Mouse (Mus musculus): ENCODE measurements around the gene Abi3.
"Not testable (repeated sequence)": the region's sequence is repeated elsewhere in the genome, so short reads cannot be mapped to it uniquely, and the experiment has no call there.

Abi3 gene

GRCm38 (mm10) chr11:95842074-95842681, at the start of gene Abi3:
Abi3 (minus strand) TSS chr11:95842476.
- DNase-seq (ENCODE audit: low spot score), result no peak

- DNase-seq (ENCODE audit: low spot score), result no peak
These were observed 48.3 kb upstream of the Abi3 start for GRCm38 (mm10) chr11:95890462-95891051.

GRCm38 (mm10) chr11:95879861-95880260, 37.6 kb upstream of the Abi3 start:
- not testable (repeated sequence) for DNase-seq (ENCODE audit: low spot score)

- peak; percentile 60 for DNase-seq (ENCODE audit: low spot score)
These were observed 34.0 kb upstream of the Abi3 start for GRCm38 (mm10) chr11:95876296-95876695.

- no peak for DNase-seq (ENCODE audit: low spot score)
These were observed 33.5 kb upstream of the Abi3 start for GRCm38 (mm10) chr11:95875804-95876203.

- DNase-seq (ENCODE audit: low spot score), result no peak
These were observed 27.7 kb upstream of the Abi3 start for GRCm38 (mm10) chr11:95869918-95870470.

- no peak for DNase-seq (ENCODE audit: low spot score)
These were observed 27.2 kb upstream of the Abi3 start for GRCm38 (mm10) chr11:95869442-95869841.

- DNase-seq (ENCODE audit: low spot score), result no peak
These were observed 19.1 kb upstream of the Abi3 start for GRCm38 (mm10) chr11:95861397-95861796.

GRCm38 (mm10) chr11:95860071-95860490, 17.8 kb upstream of the Abi3 start:
- DNase-seq (ENCODE audit: low spot score), result peak; percentile 71

- DNase-seq (ENCODE audit: low spot score), result peak; percentile 65
These were observed 17.2 kb upstream of the Abi3 start for GRCm38 (mm10) chr11:95859468-95859855.

GRCm38 (mm10) chr11:95858528-95859467, 16.5 kb upstream of the Abi3 start:
- peak; percentile 97 for DNase-seq (ENCODE audit: low spot score)

GRCm38 (mm10) chr11:95857716-95858527, 15.6 kb upstream of the Abi3 start:
- DNase-seq (ENCODE audit: low spot score), result no peak

GRCm38 (mm10) chr11:95857306-95857705, 15.0 kb upstream of the Abi3 start:
- DNase-seq (ENCODE audit: low spot score), result no peak

- DNase-seq (ENCODE audit: low spot score), result peak; percentile 39
These were observed 11.4 kb upstream of the Abi3 start for GRCm38 (mm10) chr11:95853684-95854083.

GRCm38 (mm10) chr11:95850898-95851297, 8.6 kb upstream of the Abi3 start:
- DNase-seq (ENCODE audit: low spot score), result no peak

- no peak for DNase-seq (ENCODE audit: low spot score)
These were observed 2.7 kb upstream of the Abi3 start for GRCm38 (mm10) chr11:95844935-95845334.

GRCm38 (mm10) chr11:95843421-95843950, 1.2 kb upstream of the Abi3 start:
- DNase-seq (ENCODE audit: low spot score), result no peak

- DNase-seq (ENCODE audit: low spot score), result no peak
These were observed 677 bp upstream of the Abi3 start for GRCm38 (mm10) chr11:95842953-95843352.

- DNase-seq (ENCODE audit: low spot score), result no peak
These were observed 812 bp downstream of the Abi3 start for GRCm38 (mm10) chr11:95841498-95841830.

- DNase-seq (ENCODE audit: low spot score), result no peak
These were observed 1.4 kb downstream of the Abi3 start for GRCm38 (mm10) chr11:95840694-95841497.

Measured in c-Kit-positive CD71-positive TER-119-positive erythroid progenitor cells, embryonic 14.5 days (primary cell).